Mouse (Mus musculus): Measurements from ENCODE around the gene Abhd2. TPM values are rescaled to one million over a fixed set of nuclear protein-coding genes. Genes with fewer than 3 reads are reported as not detected.

Gene Abhd2
- polyA plus RNA-seq (2014; fragmentation: Illumina TruSeq; extraction: RNeasy Lipid Tissue Mini Kit (QIAGEN cat#74804); ENCODE audit: low read depth, low replicate concordance): 36.1 TPM

DNA sequence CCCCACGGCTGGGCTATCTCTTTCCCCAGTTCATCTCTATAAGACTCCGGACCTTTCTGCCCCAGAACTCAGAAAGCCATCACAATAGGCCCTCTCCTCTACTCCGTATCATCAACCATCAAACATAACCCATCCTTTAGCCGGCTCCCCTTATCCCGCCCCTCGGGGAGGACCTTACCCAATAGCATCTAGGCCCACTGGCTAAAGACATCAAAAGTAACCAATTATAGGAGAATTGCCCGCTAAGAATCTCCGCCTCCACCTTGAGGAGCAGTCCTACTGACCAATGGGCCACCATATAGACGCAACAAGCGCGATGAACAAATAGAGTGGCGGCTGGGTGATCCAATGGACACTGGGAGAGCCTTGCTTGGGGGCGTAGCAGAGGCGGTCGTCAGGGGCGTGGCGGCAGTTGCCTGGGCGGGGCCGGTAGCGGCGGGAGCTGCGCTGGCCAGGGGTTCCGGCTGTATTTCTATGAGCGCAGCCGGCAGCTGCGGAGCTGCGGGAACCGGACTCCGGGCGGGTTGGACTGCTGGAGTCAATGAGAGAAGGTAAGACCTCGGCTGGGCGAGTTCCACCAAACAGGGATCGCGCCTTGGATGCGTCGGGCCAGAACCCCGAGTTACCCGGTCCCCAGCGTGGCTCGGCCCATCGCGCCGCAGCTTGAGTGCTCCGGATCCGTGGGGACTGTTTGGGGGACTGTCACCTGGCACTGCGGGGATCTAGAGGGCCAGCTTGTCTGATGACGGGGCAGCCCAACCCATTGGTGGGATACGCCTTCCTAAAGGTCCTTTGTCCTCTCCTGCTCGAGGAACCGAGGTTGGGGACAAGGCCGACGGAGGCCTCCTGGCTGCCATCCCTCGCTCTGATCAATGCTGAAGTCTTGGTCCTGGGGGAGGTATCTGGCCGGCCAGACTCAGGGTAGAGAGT is at the start of gene Abhd2:
TSS of gene Abhd2 (plus strand) at position 411 of the 930 bp plus-strand sequence.

DNA sequence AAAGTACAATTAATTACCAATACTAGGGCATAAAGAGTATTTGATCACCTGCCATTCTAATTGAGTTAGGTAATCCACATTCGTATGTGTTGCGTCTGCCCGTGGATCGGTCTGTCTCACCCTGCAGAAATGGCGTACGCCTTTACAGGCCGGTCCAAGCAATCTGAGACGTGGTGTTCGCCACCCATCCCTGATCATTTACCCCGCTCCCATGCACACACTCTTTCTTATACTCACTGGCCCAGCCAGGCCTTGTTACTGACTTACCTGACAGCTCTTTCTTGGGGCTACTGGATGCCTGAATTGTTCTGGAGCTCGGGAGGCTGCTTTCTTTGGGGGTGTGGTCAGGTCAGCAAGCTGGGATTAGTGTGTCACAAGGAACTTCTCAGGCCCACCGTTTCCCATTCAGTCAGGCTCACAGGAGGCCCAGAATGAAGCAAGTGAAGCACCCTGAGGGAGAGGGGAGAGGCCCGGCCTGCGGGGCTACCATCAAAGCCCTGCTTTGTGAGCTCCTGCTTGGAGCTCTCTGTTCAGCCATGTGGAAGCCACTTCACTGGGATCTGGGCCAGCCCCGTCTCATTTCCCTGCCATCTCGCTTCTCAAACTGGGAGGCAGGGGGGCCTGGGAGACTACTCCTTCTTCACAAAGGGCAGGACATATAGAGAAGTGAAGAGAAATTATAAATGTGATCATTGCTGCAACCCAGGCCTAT is 113.6 kb downstream of the Abhd2 start, which contains the start of gene Rlbp1:
TSS of gene Rlbp1 (minus strand) at position 627 of the 712 bp plus-strand sequence.

DNA sequence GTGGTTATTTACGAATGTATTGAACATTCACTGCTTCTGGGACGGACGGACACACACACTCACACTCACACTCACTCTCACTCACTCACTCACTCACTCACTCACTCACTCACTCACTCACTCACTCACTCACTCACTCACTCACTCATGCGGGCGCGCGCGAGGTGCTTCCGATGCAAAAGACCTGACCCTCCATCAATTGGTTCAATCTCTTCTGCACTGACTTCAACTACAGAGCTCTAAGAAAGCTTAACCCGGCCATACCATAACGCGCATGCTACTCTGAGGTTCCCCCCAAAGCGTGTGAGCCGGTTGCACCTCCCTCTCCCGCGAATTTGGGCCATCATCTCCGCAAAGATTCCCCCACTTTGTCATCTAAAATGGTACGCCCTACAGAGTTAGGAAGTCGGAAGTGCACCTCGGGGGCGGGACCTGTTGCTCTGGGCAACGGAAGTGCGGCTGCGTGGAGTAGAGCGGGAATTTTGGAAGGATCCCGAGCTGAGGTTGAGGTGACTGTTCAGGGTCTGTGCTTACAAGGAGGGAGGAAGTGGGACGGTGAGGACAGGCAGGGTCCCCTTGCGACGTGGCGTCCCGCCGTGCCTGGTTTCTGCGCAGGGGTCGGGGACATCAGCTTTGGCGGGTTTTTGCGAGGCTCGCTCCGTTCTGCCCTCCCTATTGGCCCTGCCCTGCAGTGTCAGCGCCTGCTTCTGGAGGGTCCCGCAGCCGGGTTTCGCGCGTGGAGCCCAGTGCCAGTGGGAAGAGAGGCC is 119.1 kb downstream of the Abhd2 start, which contains the start of gene Fanci:
TSS of gene Fanci (plus strand) at position 47 of the 767 bp plus-strand sequence.

Other genes with a start within 250 kb of the Abhd2 start
- not detected for gene Acan, start 219.7 kb upstream of the Abhd2 start, polyA plus RNA-seq (2014; fragmentation: Illumina TruSeq; extraction: RNeasy Lipid Tissue Mini Kit (QIAGEN cat#74804); ENCODE audit: low read depth, low replicate concordance)
- not detected for gene Hapln3, start 142.2 kb upstream of the Abhd2 start, polyA plus RNA-seq (2014; fragmentation: Illumina TruSeq; extraction: RNeasy Lipid Tissue Mini Kit (QIAGEN cat#74804); ENCODE audit: low read depth, low replicate concordance)
- 2.1 TPM for gene Mfge8, start 124.1 kb upstream of the Abhd2 start, polyA plus RNA-seq (2014; fragmentation: Illumina TruSeq; extraction: RNeasy Lipid Tissue Mini Kit (QIAGEN cat#74804); ENCODE audit: low read depth, low replicate concordance)
- not detected for gene Rlbp1, start 113.8 kb downstream of the Abhd2 start, polyA plus RNA-seq (2014; fragmentation: Illumina TruSeq; extraction: RNeasy Lipid Tissue Mini Kit (QIAGEN cat#74804); ENCODE audit: low read depth, low replicate concordance)
- gene Fanci, start 118.7 kb downstream of the Abhd2 start, polyA plus RNA-seq (2014; fragmentation: Illumina TruSeq; extraction: RNeasy Lipid Tissue Mini Kit (QIAGEN cat#74804); ENCODE audit: low read depth, low replicate concordance): not detected
- gene Polg, start 193.2 kb downstream of the Abhd2 start, polyA plus RNA-seq (2014; fragmentation: Illumina TruSeq; extraction: RNeasy Lipid Tissue Mini Kit (QIAGEN cat#74804); ENCODE audit: low read depth, low replicate concordance): 34.2 TPM

Data from kidney, adult 10 weeks (tissue).